Mouse (Mus musculus): ENCODE measurements around the gene Kdf1. TPM values are rescaled to one million over a fixed set of nuclear protein-coding genes. Genes with fewer than 3 reads are reported as not detected.
"Not testable (repeated sequence)": the region's sequence is repeated elsewhere in the genome, so short reads cannot be mapped to it uniquely, and the experiment has no call there.

The Kdf1 gene
- polyA plus RNA-seq, 1 experiment from 2014 or later = 1.4 TPM

DNA sequence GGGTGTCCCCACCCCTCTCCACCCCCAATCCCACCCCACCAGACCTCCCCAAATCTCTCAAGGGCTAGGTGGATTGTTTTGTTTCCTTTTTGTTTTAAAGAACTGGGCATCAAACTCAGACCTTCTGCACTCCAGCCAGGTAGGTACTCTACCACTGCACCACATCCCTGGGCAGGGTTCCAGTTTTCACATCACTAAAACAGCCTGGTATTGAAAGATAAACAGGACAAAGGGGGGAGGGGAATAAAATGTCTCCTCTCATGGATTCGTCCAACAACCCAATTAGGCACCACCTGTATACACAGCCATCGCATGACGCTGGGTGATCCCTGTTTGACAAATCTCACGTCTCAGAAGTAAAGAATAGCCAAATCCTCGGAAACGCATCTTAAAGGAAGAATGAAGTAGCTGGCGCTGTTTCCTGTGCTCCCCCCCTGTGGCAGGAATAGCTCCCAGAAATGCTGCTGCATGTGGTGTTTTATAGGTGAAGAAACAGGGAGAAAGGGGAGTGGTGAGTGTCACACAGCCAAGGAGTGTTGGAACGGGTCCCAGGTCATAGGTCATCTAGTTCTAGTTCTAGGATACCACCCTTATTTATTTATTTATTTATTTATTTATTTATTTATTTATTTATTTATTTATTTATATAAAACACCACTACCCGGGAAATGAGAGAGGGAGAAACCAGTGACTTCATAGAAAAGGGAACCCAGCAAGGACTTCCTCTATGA, 13.8 kb upstream of the Kdf1 start:
- Histone ChIP-seq H3K9ac (ENCODE audit: low read length) (no peak overlapping the region), H3K27ac (ENCODE audit: low read depth, low read length) (no peak overlapping the region), H3K27me3 (ENCODE audit: control insufficient read depth, insufficient read depth, low read length) (peaks cover 13% of the 10 kb centered on the region), H3K4me1 (ENCODE audit: control insufficient read depth, insufficient read depth, low read length) (no peaks in the 10 kb centered on the region), H3K9me3 (ENCODE audit: control insufficient read depth, low read length) (no peaks in the 10 kb centered on the region), H3K4me3 (ENCODE audit: low read depth, low read length) (no peak overlapping the region), H3K36me3 (ENCODE audit: control insufficient read depth, insufficient read depth, low read length) (no peaks in the 10 kb centered on the region), H3K4me2 (ENCODE audit: low read depth) (no peak overlapping the region)
- no peak for ATAC-seq (ENCODE audit: insufficient read depth, low FRiP score, low TSS enrichment)
- WGBS = 70% methylated on average over 9 of the region's 9 CpGs
- DNase-seq (ENCODE audit: low spot score) = no peak

DNA sequence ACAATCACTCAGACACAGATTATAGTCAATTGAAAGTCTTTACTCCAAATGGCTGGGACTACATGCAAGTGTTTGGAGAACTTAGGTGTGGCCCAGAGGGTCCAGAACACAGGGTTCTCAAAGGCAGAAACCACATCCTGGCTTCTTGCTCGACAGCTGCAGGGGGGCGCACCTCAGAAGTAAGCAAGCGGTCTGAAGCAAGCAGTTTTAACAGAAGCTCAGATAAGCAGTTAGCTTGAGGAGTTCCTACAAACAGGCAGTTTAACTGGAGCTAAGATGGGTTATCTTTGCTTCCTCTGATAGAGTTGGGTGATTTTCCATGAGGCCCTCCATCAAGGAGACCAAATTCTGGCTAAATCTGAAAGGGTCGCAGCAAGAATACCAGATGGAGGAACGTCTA, 12.2 kb upstream of the Kdf1 start:
- no peaks in the 10 kb centered on the region for H3K4me1 ChIP-seq (ENCODE audit: control insufficient read depth, insufficient read depth, low read length)
- H3K9ac ChIP-seq (ENCODE audit: low read length) = no peak overlapping the region
- H3K4me2 ChIP-seq (ENCODE audit: low read depth) = no peak overlapping the region
- H3K4me3 ChIP-seq (ENCODE audit: low read depth, low read length) = no peak overlapping the region
- ATAC-seq (ENCODE audit: insufficient read depth, low FRiP score, low TSS enrichment) (no peak), DNase-seq (ENCODE audit: low spot score) (no peak)
- H3K27ac ChIP-seq (ENCODE audit: low read depth, low read length) = no peak overlapping the region
- 78% methylated on average over 5 of the region's 5 CpGs for WGBS
- peaks cover 5% of the 10 kb centered on the region for H3K27me3 ChIP-seq (ENCODE audit: control insufficient read depth, insufficient read depth, low read length)
- H3K9me3 ChIP-seq (ENCODE audit: control insufficient read depth, low read length) = no peaks in the 10 kb centered on the region
- no peaks in the 10 kb centered on the region for H3K36me3 ChIP-seq (ENCODE audit: control insufficient read depth, insufficient read depth, low read length)

DNA sequence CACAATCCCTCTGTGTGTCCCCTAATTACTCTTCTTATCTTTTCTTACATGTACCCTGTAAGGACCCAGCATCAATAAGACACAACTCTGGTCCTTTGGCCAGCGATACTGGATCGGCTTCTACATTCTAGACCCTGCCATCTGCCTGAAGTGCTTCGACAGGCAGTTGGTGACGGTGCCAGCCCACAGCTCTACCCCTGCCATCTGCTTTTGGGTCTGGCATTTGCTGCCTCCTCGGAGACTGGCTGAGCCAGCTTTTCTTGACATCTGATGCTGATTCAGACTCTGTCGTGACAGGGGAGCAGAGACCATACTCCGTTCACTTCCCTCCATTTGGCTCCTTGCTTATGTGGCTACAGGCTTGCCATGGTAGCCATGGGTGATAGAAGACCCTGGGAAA, 9.8 kb upstream of the Kdf1 start:
- 81% methylated on average over 7 of the region's 7 CpGs for WGBS
- DNase-seq (ENCODE audit: low spot score) (no peak), ATAC-seq (ENCODE audit: insufficient read depth, low FRiP score, low TSS enrichment) (no peak)
- Histone ChIP-seq H3K27ac (ENCODE audit: low read depth, low read length) (no peak overlapping the region), H3K4me1 (ENCODE audit: control insufficient read depth, insufficient read depth, low read length) (no peaks in the 10 kb centered on the region), H3K27me3 (ENCODE audit: control insufficient read depth, insufficient read depth, low read length) (no peaks in the 10 kb centered on the region), H3K9me3 (ENCODE audit: control insufficient read depth, low read length) (no peaks in the 10 kb centered on the region), H3K36me3 (ENCODE audit: control insufficient read depth, insufficient read depth, low read length) (no peaks in the 10 kb centered on the region), H3K4me2 (ENCODE audit: low read depth) (no peak overlapping the region), H3K9ac (ENCODE audit: low read length) (no peak overlapping the region), H3K4me3 (ENCODE audit: low read depth, low read length) (no peak overlapping the region)

DNA sequence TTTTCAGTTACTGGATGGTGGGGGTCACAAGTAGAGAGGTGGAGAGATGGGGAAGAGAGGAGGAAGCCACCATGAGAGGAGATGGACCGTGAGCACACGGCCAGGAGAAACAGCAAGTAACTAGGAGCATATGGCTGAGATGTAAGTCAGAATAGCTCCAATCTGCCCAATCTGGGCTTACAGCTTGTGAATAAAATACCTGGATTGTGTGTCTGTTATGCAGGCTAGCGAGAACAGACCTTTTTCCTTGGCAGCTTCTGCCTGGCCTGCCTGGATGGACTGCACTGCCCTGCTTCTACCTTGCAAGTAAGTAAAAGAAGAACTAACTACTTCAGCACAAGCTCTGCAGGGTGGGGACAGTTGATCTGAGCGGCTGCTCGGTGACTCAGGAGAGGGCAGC, 7.7 kb upstream of the Kdf1 start:
- no peak for ATAC-seq (ENCODE audit: insufficient read depth, low FRiP score, low TSS enrichment)
- WGBS = 78% methylated on average over 5 of the region's 5 CpGs

DNA sequence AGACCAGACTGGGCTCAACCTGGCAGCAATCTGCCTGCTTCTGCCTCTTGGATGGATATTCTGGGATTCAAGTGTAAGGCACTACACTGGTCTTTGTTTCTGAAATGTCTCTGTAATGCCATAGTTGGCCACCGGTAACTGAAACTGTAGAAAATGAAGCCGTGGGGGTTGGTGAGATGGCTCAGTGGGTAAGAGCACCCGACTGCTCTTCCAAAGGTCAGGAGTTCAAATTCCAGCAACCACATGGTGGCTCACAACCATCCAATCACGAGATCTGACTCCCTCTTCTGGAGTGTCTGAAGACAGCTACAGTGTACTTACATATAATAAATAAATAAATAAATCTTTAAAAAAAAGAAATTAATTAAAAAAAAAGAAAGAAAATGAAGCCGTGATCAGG, 6.3 kb upstream of the Kdf1 start:
- WGBS = 47% methylated on average over 4 of the region's 5 CpGs
- not testable (repeated sequence) for H3K4me1 ChIP-seq (ENCODE audit: control insufficient read depth, insufficient read depth, low read length); H3K4me2 ChIP-seq (ENCODE audit: low read depth); ATAC-seq (ENCODE audit: insufficient read depth, low FRiP score, low TSS enrichment); H3K27ac ChIP-seq (ENCODE audit: low read depth, low read length); H3K4me3 ChIP-seq (ENCODE audit: low read depth, low read length); H3K27me3 ChIP-seq (ENCODE audit: control insufficient read depth, insufficient read depth, low read length); H3K36me3 ChIP-seq (ENCODE audit: control insufficient read depth, insufficient read depth, low read length); H3K9me3 ChIP-seq (ENCODE audit: control insufficient read depth, low read length); H3K9ac ChIP-seq (ENCODE audit: low read length); DNase-seq (ENCODE audit: low spot score)

More for the DNA sequence above, 7.7 kb upstream of the Kdf1 start:
- Histone ChIP-seq H3K27ac (ENCODE audit: low read depth, low read length) (no peak overlapping the region), H3K27me3 (ENCODE audit: control insufficient read depth, insufficient read depth, low read length) (no peaks in the 10 kb centered on the region), H3K9ac (ENCODE audit: low read length) (no peak overlapping the region), H3K4me2 (ENCODE audit: low read depth) (no peak overlapping the region), H3K4me3 (ENCODE audit: low read depth, low read length) (no peak overlapping the region), H3K4me1 (ENCODE audit: control insufficient read depth, insufficient read depth, low read length) (no peaks in the 10 kb centered on the region), H3K9me3 (ENCODE audit: control insufficient read depth, low read length) (no peaks in the 10 kb centered on the region), H3K36me3 (ENCODE audit: control insufficient read depth, insufficient read depth, low read length) (no peaks in the 10 kb centered on the region)
- no peak for DNase-seq (ENCODE audit: low spot score)

DNA sequence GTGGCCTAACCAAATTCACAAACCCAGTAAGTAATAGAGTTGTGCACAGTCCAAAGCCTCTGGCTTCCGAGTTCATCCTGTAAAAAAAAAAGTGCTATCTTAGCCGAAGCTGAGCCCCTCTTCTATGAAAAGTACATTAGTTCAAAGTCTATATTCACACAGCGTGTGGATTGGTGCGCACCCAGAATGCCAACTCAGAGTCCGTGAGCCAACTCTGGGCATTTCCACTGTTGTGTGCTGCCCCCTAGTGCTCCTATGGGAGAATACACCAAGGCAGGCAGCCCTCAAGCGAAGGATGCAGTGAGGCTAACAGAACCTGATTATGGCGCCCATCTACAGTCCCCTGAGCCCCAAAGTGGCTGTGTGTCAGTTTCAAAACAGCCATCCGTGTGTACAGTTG, 5.8 kb upstream of the Kdf1 start:
- no peak overlapping the region for H3K9ac ChIP-seq (ENCODE audit: low read length)
- H3K27me3 ChIP-seq (ENCODE audit: control insufficient read depth, insufficient read depth, low read length) = peaks cover 6% of the 10 kb centered on the region
- H3K4me2 ChIP-seq (ENCODE audit: low read depth) = no peak overlapping the region
- 14% methylated on average over 8 of the region's 8 CpGs for WGBS
- no peak overlapping the region for H3K4me3 ChIP-seq (ENCODE audit: low read depth, low read length)
- no peaks in the 10 kb centered on the region for H3K36me3 ChIP-seq (ENCODE audit: control insufficient read depth, insufficient read depth, low read length)
- no peaks in the 10 kb centered on the region for H3K9me3 ChIP-seq (ENCODE audit: control insufficient read depth, low read length)
- DNase-seq (ENCODE audit: low spot score) (peak; percentile 70), ATAC-seq (ENCODE audit: insufficient read depth, low FRiP score, low TSS enrichment) (no peak)
- no peak overlapping the region for H3K27ac ChIP-seq (ENCODE audit: low read depth, low read length)
- H3K4me1 ChIP-seq (ENCODE audit: control insufficient read depth, insufficient read depth, low read length) = no peaks in the 10 kb centered on the region

DNA sequence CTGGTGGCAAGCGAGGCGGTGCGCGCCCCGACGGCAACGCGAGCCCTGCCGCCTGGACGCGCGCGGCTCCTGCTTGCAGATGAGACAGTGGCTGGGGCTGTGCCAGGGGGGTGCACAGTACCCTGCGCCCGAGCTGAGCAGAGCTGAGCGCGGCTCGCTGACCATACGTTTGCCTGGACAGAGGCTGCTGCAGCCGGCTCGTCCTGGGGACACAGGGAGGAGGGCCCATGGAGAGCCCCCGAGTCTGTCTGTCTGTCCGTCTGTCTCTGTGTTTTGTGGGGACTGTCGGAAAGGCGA, 554 bp downstream of the Kdf1 start:
- Histone ChIP-seq H3K27me3 (ENCODE audit: control insufficient read depth, insufficient read depth, low read length) (peaks cover 34% of the 10 kb centered on the region), H3K4me3 (ENCODE audit: low read depth, low read length) (peak overlapping the region; percentile 27; the same call in 1 of the 2 replicates), H3K36me3 (ENCODE audit: control insufficient read depth, insufficient read depth, low read length) (no peaks in the 10 kb centered on the region), H3K4me2 (ENCODE audit: low read depth) (peak overlapping the region; percentile 27), H3K9me3 (ENCODE audit: control insufficient read depth, low read length) (no peaks in the 10 kb centered on the region), H3K4me1 (ENCODE audit: control insufficient read depth, insufficient read depth, low read length) (no peaks in the 10 kb centered on the region), H3K27ac (ENCODE audit: low read depth, low read length) (no peak overlapping the region), H3K9ac (ENCODE audit: low read length) (no peak overlapping the region)
- WGBS = 6% methylated on average over 25 of the region's 25 CpGs
- no peak for DNase-seq (ENCODE audit: low spot score)
- no peak for ATAC-seq (ENCODE audit: insufficient read depth, low FRiP score, low TSS enrichment)

DNA sequence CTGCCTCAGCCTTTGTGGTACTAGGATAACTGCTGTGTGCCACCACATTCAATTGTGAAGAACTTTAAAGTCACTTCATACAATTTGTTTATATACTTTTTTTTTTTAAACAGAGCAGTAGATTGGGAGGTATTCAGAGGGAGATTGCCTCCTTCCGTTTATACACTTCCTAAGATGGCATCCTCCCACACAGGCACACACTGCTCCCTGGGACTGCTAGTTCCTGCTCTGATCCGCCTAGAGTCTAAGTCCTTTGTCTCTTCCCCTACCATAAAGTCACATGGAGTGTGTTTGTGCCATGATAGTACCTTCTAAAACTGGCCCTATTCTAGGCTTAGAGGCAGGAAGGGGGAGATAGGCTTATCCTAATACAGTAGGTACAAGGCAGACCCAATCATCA, 2.7 kb downstream of the Kdf1 start:
- H3K4me1 ChIP-seq (ENCODE audit: control insufficient read depth, insufficient read depth, low read length) = no peaks in the 10 kb centered on the region
- WGBS = 69% methylated on average over 2 of the region's 2 CpGs
- H3K27me3 ChIP-seq (ENCODE audit: control insufficient read depth, insufficient read depth, low read length) = peaks cover 34% of the 10 kb centered on the region
- ATAC-seq (ENCODE audit: insufficient read depth, low FRiP score, low TSS enrichment) (no peak), DNase-seq (ENCODE audit: low spot score) (no peak)
- no peaks in the 10 kb centered on the region for H3K36me3 ChIP-seq (ENCODE audit: control insufficient read depth, insufficient read depth, low read length)
- H3K27ac ChIP-seq (ENCODE audit: low read depth, low read length) = no peak overlapping the region
- no peaks in the 10 kb centered on the region for H3K9me3 ChIP-seq (ENCODE audit: control insufficient read depth, low read length)
- no peak overlapping the region for H3K4me2 ChIP-seq (ENCODE audit: low read depth)
- H3K9ac ChIP-seq (ENCODE audit: low read length) = no peak overlapping the region
- H3K4me3 ChIP-seq (ENCODE audit: low read depth, low read length) = no peak overlapping the region

DNA sequence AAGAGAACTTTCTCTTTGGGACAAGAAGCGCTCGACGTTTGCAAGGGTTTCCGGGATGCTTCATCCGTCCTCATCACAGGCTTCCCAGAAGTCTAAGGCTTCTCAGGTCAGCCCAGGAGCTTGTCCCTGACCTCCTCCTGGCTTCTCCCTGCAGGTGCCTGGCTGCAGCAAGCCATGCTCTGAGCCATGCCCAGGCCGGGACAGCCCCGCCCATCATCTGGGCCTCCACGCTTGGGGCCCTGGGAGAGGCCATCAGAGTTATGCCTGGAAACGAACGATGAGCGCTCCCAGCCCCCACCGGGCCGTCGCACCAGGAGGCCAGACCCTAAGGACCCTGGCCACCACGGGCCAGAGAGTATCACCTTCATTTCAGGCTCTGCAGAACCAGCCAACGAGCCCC, 9.0 kb downstream of the Kdf1 start:
- no peaks in the 10 kb centered on the region for H3K4me1 ChIP-seq (ENCODE audit: control insufficient read depth, insufficient read depth, low read length)
- no peaks in the 10 kb centered on the region for H3K27me3 ChIP-seq (ENCODE audit: control insufficient read depth, insufficient read depth, low read length)
- H3K36me3 ChIP-seq (ENCODE audit: control insufficient read depth, insufficient read depth, low read length) = peaks cover 9% of the 10 kb centered on the region
- DNase-seq (ENCODE audit: low spot score) = no peak
- no peaks in the 10 kb centered on the region for H3K9me3 ChIP-seq (ENCODE audit: control insufficient read depth, low read length)
- no peak overlapping the region for H3K9ac ChIP-seq (ENCODE audit: low read length)
- H3K4me3 ChIP-seq (ENCODE audit: low read depth, low read length) = no peak overlapping the region
- 80% methylated on average over 16 of the region's 16 CpGs for WGBS
- no peak overlapping the region for H3K4me2 ChIP-seq (ENCODE audit: low read depth)
- ATAC-seq (ENCODE audit: insufficient read depth, low FRiP score, low TSS enrichment) = no peak
- H3K27ac ChIP-seq (ENCODE audit: low read depth, low read length) = no peak overlapping the region

Data from neural tube, embryonic 11.5 days (tissue).